Mouse (Mus musculus) cerebellum, adult 9-10 months (tissue): ENCODE results near the gene Cdkn2aip.

Experiments
- DNase-seq: peaks from one replicate; pipeline ENCODE4 v3.0.0; 2022

The Cdkn2aip gene

GRCm38 (mm10) chr8:47693119-47693518, 20.6 kb downstream of the Cdkn2aip start:
- DNase-seq, result peak; percentile 75

GRCm38 (mm10) chr8:47691831-47692230, 21.9 kb downstream of the Cdkn2aip start:
- no peak for DNase-seq

GRCm38 (mm10) chr8:47691303-47691702, 22.4 kb downstream of the Cdkn2aip start:
- no peak for DNase-seq

GRCm38 (mm10) chr8:47690674-47691078, 23.1 kb downstream of the Cdkn2aip start:
- DNase-seq, result no peak

GRCm38 (mm10) chr8:47689704-47690326, 23.9 kb downstream of the Cdkn2aip start:
- no peak for DNase-seq

- no peak for DNase-seq
These were observed 29.3 kb downstream of the Cdkn2aip start for GRCm38 (mm10) chr8:47684441-47684840.

- no peak for DNase-seq
These were observed 29.7 kb downstream of the Cdkn2aip start for GRCm38 (mm10) chr8:47683994-47684393.

GRCm38 (mm10) chr8:47680306-47680705, 33.4 kb downstream of the Cdkn2aip start:
- DNase-seq, result no peak

GRCm38 (mm10) chr8:47679603-47680002, 34.1 kb downstream of the Cdkn2aip start:
- no peak for DNase-seq

- peak; percentile 14 for DNase-seq
These were observed 37.1 kb downstream of the Cdkn2aip start for GRCm38 (mm10) chr8:47676631-47677030.

GRCm38 (mm10) chr8:47676224-47676623, 37.5 kb downstream of the Cdkn2aip start:
- DNase-seq, result peak; percentile 40

GRCm38 (mm10) chr8:47675786-47676185, 37.9 kb downstream of the Cdkn2aip start:
- DNase-seq, result no peak

GRCm38 (mm10) chr8:47674777-47675710, 38.7 kb downstream of the Cdkn2aip start, which contains the start of gene Ing2:
TSS of gene Ing2 (minus strand) at chr8:47675556.
- DNase-seq, result peak; percentile 100

GRCm38 (mm10) chr8:47674140-47674776, 39.5 kb downstream of the Cdkn2aip start:
- DNase-seq, result no peak

- peak; percentile 88 for DNase-seq
These were observed 40.2 kb downstream of the Cdkn2aip start for GRCm38 (mm10) chr8:47673317-47674139.

GRCm38 (mm10) chr8:47664231-47664785, 49.4 kb downstream of the Cdkn2aip start:
- no peak for DNase-seq

GRCm38 (mm10) chr8:47663201-47663600, 50.5 kb downstream of the Cdkn2aip start:
- DNase-seq, result no peak

- no peak for DNase-seq
These were observed 51.0 kb downstream of the Cdkn2aip start for GRCm38 (mm10) chr8:47662716-47663115.

- DNase-seq, result no peak
These were observed 53.3 kb downstream of the Cdkn2aip start for GRCm38 (mm10) chr8:47660394-47660793.

GRCm38 (mm10) chr8:47659463-47659862, 54.3 kb downstream of the Cdkn2aip start:
- no peak for DNase-seq
